Comparison of ENCODE assay signal across 11 mouse cellular contexts in the genomic region with DNA sequence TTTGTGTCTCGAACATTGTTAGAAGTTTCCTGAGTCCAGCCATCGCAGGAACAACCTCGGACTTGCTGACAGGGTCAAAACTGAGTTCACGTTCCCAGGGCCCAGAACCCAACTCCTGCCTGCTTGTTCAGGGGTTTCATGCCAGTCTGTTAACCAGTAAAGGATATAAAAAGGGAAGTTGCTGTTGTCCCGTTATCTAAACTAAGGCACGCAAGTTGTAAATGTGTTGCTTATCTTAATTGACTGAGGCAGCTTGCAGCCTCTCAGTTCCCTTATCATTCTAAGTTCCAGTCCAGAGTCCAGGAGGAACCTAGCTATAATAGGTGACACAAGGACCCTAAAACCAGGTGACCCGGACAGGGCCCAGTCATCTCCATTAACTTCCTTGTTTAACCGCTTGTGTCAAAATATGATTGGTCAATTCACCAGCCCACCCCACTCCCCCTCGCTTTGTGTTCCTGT. TPM values are rescaled to one million over a fixed set of nuclear protein-coding genes. Genes with fewer than 3 reads are reported as not detected.
DNase-seq lines count a peak whose midpoint lies in the region; ATAC-seq and TF ChIP-seq lines count a peak whose summit lies in the region.
"Had no signal": no experiment of that assay in that cellular context is flagged by ENCODE, and none has a peak within 500 bp of the region (broad histone marks: within the 10 kb centered on the region; RNA-seq: fewer than 3 reads in every experiment).

No protein-coding gene starts in this region.

- H3K4me2 ChIP-seq in forebrain, embryonic 15.5 days (replicated peaks): no peak overlapping the region
- H3K4me2 ChIP-seq in heart, embryonic 14.5 days (ENCODE audit: low read length): peak overlapping the region; percentile 45
- peak overlapping the region; percentile 42 for H3K4me2 ChIP-seq in liver, postnatal 0 days (ENCODE audit: low read depth, low read length)
- H3K4me2 ChIP-seq: hindbrain, embryonic 13.5 days had no signal

- no peak overlapping the region for H3K4me3 ChIP-seq in forebrain, embryonic 10.5 days
- H3K4me3 ChIP-seq in forebrain, embryonic 15.5 days: no peak overlapping the region
- no peak overlapping the region for H3K4me3 ChIP-seq in ES-E14 (ENCODE audit: insufficient read depth in 1 of 2, low read depth in 1 of 2, low read length in 2 of 2, poor library complexity in 1 of 2, severe bottlenecking in 1 of 2)
- H3K4me3 ChIP-seq in heart, embryonic 14.5 days (ENCODE audit: control insufficient read depth in 1 of 2, insufficient read depth in 1 of 2, low read depth in 1 of 2, low read length in 2 of 2): no peak overlapping the region
- no peak overlapping the region for H3K4me3 ChIP-seq in liver, postnatal 0 days (ENCODE audit: low read depth, low read length)
- H3K4me3 ChIP-seq: hindbrain, embryonic 13.5 days had no signal

- H3K27ac ChIP-seq in forebrain, embryonic 10.5 days: peak overlapping the region; percentile 62; the same call in 1 of the 2 replicates
- no peak overlapping the region for H3K27ac ChIP-seq in forebrain, embryonic 15.5 days (replicated peaks)
- peak overlapping the region; percentile 81 for H3K27ac ChIP-seq in ES-E14 (ENCODE audit: insufficient read depth, low read depth, low read length, poor library complexity, severe bottlenecking)
- peak overlapping the region; percentile 22 to 29; a peak in 3 of 4 replicates for H3K27ac ChIP-seq in heart, embryonic 14.5 days (replicated peaks in 1 of 2; ENCODE audit: control insufficient read depth in 1 of 2, insufficient read depth in 1 of 2, low read depth in 2 of 2, low read length in 2 of 2)
- H3K27ac ChIP-seq in liver, postnatal 0 days (ENCODE audit: low read depth): peak overlapping the region; percentile 85
- H3K27ac ChIP-seq: hindbrain, embryonic 13.5 days had no signal

- no peak for ATAC-seq in forebrain, embryonic 15.5 days (replicated peaks)
- ATAC-seq in heart, embryonic 14.5 days (ENCODE audit: insufficient number of reproducible peaks, insufficient read depth, low FRiP score, low read depth): no peak
- peak; percentile 89 for ATAC-seq in liver, postnatal 0 days

- no peaks in the 10 kb centered on the region for H3K9me3 ChIP-seq in forebrain, embryonic 10.5 days
- no peaks in the 10 kb centered on the region for H3K9me3 ChIP-seq in forebrain, embryonic 15.5 days
- H3K9me3 ChIP-seq in ES-E14 (ENCODE audit: control insufficient read depth, insufficient read depth, low read depth, low read length): no peaks in the 10 kb centered on the region
- H3K9me3 ChIP-seq in heart, embryonic 14.5 days (ENCODE audit: control insufficient read depth, low read length): no peaks in the 10 kb centered on the region
- H3K9me3 ChIP-seq in liver, postnatal 0 days (ENCODE audit: low read length): no peaks in the 10 kb centered on the region
- H3K9me3 ChIP-seq: hindbrain, embryonic 13.5 days had no signal

- peak; percentile 96 for TF ChIP-seq EP300 in liver, postnatal 0 days (IDR thresholded peaks at IDR 0.05; ENCODE audit: low read depth)

- in situ Hi-C loops in ES-E14 (cut with MboI; ENCODE audit: low sequenced_read_pairs in 2 of 2, unreplicated experiment in 2 of 2): no loop called here

- TF ChIP-seq CTCF in liver, postnatal 0 days (IDR thresholded peaks at IDR 0.05; ENCODE audit: low read depth): no peak

- no peaks in the 10 kb centered on the region for H3K36me3 ChIP-seq in forebrain, embryonic 10.5 days (replicated peaks)
- no peaks in the 10 kb centered on the region for H3K36me3 ChIP-seq in forebrain, embryonic 15.5 days
- no peaks in the 10 kb centered on the region for H3K36me3 ChIP-seq in ES-E14 (ENCODE audit: control insufficient read depth, insufficient read depth, low read length, poor library complexity, severe bottlenecking)
- H3K36me3 ChIP-seq in heart, embryonic 14.5 days (ENCODE audit: control insufficient read depth, insufficient read depth, low read length): no peaks in the 10 kb centered on the region
- H3K36me3 ChIP-seq in liver, postnatal 0 days (replicated peaks; ENCODE audit: insufficient read depth, low read length): no peaks in the 10 kb centered on the region
- H3K36me3 ChIP-seq: hindbrain, embryonic 13.5 days had no signal

- no peak overlapping the region for H3K9ac ChIP-seq in forebrain, embryonic 15.5 days (replicated peaks)
- no peak overlapping the region; the same call in 1 of the 2 replicates for H3K9ac ChIP-seq in ES-E14 (ENCODE audit: insufficient read depth, low read depth, low read length, poor library complexity, severe bottlenecking)
- peak overlapping the region; percentile 8; the same call in 1 of the 2 replicates for H3K9ac ChIP-seq in heart, embryonic 14.5 days (ENCODE audit: low read length)
- H3K9ac ChIP-seq in liver, postnatal 0 days (replicated peaks): peak overlapping the region; percentile 36; the same call in 1 of the 2 replicates
- H3K9ac ChIP-seq: hindbrain, embryonic 13.5 days had no signal

- DNase-seq in forebrain, embryonic 10.5 days (ENCODE audit: extremely low spot score, low spot score): no peak
- DNase-seq in ES-E14 (ENCODE audit: low read depth, low spot score): no peak
- peak; percentile 38 for DNase-seq in liver, postnatal 0 days
- DNase-seq in Muller cell, postnatal 12 days (ENCODE audit: inconsistent ontology term): no peak
- no peak for DNase-seq in thymus, postnatal 25 days
- DNase-seq in cerebellum, postnatal 14 days: no peak
- DNase-seq: cerebellum, adult 8-10 months; right cerebral cortex, postnatal 25 days had no signal

- H3K4me1 ChIP-seq in forebrain, embryonic 10.5 days: peaks cover 34% of the 10 kb centered on the region
- H3K4me1 ChIP-seq in forebrain, embryonic 15.5 days: no peaks in the 10 kb centered on the region
- peaks cover 20 to 33% of the 10 kb centered on the region in 2 experiments for H3K4me1 ChIP-seq in ES-E14 (ENCODE audit: control insufficient read depth in 2 of 2, insufficient read depth in 2 of 2, low read length in 2 of 2, poor library complexity in 1 of 2)
- H3K4me1 ChIP-seq in heart, embryonic 14.5 days (ENCODE audit: control insufficient read depth in 2 of 2, insufficient read depth in 2 of 2, low read length in 2 of 2): peaks cover 15 to 16% of the 10 kb centered on the region in 2 experiments
- peaks cover 24% of the 10 kb centered on the region for H3K4me1 ChIP-seq in liver, postnatal 0 days (ENCODE audit: insufficient read depth)
- H3K4me1 ChIP-seq: hindbrain, embryonic 13.5 days had no signal

- no peaks in the 10 kb centered on the region for H3K27me3 ChIP-seq in forebrain, embryonic 10.5 days (ENCODE audit: poor library complexity, severe bottlenecking)
- no peaks in the 10 kb centered on the region for H3K27me3 ChIP-seq in forebrain, embryonic 15.5 days
- H3K27me3 ChIP-seq in heart, embryonic 14.5 days (ENCODE audit: control insufficient read depth, insufficient read depth, low read length): no peaks in the 10 kb centered on the region
- H3K27me3 ChIP-seq in liver, postnatal 0 days (ENCODE audit: insufficient read depth, low read length): no peaks in the 10 kb centered on the region
- H3K27me3 ChIP-seq: hindbrain, embryonic 13.5 days had no signal

- WGBS in forebrain, embryonic 10.5 days: 80% methylated on average over 9 of the region's 9 CpGs
- 68% methylated on average over 9 of the region's 9 CpGs for WGBS in forebrain, embryonic 15.5 days
- WGBS in heart, embryonic 14.5 days: 10% methylated on average over 9 of the region's 9 CpGs
- 13% methylated on average over 9 of the region's 9 CpGs for WGBS in liver, postnatal 0 days (ENCODE audit: insufficient replicate concordance)

TF ChIP-seq in ES-E14, 5 proteins besides CTCF, POLR2A, EP300 and RAD21:
- TF ChIP-seq MAFK (IDR thresholded peaks at IDR 0.05; ENCODE audit: insufficient read depth, low read depth, low read length): no peak
- TF ChIP-seq HCFC1 (IDR thresholded peaks at IDR 0.05; ENCODE audit: borderline replicate concordance, insufficient read depth, low read length): no peak
- no peak for TF ChIP-seq CHD2 (IDR thresholded peaks at IDR 0.05; ENCODE audit: low read depth, low read length)
- TF ChIP-seq ZNF384 (IDR thresholded peaks at IDR 0.05; ENCODE audit: low read depth, low read length): no peak
- no peak for TF ChIP-seq ZC3H11A (IDR thresholded peaks at IDR 0.05; ENCODE audit: borderline replicate concordance, low read depth, low read length)

RNA-seq across cellular contexts. Expression of a gene that starts 14.6 kb away (rescaled TPM):
- 36.8 and 37.7 TPM in 2 replicates for polyA plus RNA-seq in forebrain, embryonic 10.5 days (2016; fragmentation: Nextera tagmentation; extraction: Ambion mirVana)
- 69.9 and 72.2 TPM in 2 replicates for polyA plus RNA-seq in forebrain, embryonic 15.5 days (2015; fragmentation: Nextera tagmentation; extraction: Ambion mirVana)
- 52.0 and 54.0 TPM in 2 replicates for total RNA-seq in ES-E14 (2012; rRNA removed)
- 61.2 and 66.0 TPM in 2 replicates for polyA plus RNA-seq in heart, embryonic 14.5 days (2014; fragmentation: Nextera tagmentation; extraction: Ambion mirVana)
- polyA plus RNA-seq in liver, postnatal 0 days (2015; fragmentation: Nextera tagmentation; extraction: Ambion mirVana): 154 and 171 TPM in 2 replicates

RNA-seq across cellular contexts. Expression of a gene that starts 46.0 kb away (rescaled TPM):
- polyA plus RNA-seq in forebrain, embryonic 10.5 days (2016; fragmentation: Nextera tagmentation; extraction: Ambion mirVana): 338 and 366 TPM in 2 replicates
- 395 and 412 TPM in 2 replicates for polyA plus RNA-seq in forebrain, embryonic 15.5 days (2015; fragmentation: Nextera tagmentation; extraction: Ambion mirVana)
- 161 and 182 TPM in 2 replicates for total RNA-seq in ES-E14 (2012; rRNA removed)
- 176 and 191 TPM in 2 replicates for polyA plus RNA-seq in heart, embryonic 14.5 days (2014; fragmentation: Nextera tagmentation; extraction: Ambion mirVana)
- 93.5 and 95.5 TPM in 2 replicates for polyA plus RNA-seq in liver, postnatal 0 days (2015; fragmentation: Nextera tagmentation; extraction: Ambion mirVana)

RNA-seq across cellular contexts. Expression of a gene that starts 58.6 kb away (rescaled TPM):
- 115 and 118 TPM in 2 replicates for polyA plus RNA-seq in forebrain, embryonic 10.5 days (2016; fragmentation: Nextera tagmentation; extraction: Ambion mirVana)
- 100 and 115 TPM in 2 replicates for polyA plus RNA-seq in forebrain, embryonic 15.5 days (2015; fragmentation: Nextera tagmentation; extraction: Ambion mirVana)
- total RNA-seq in ES-E14 (2012; rRNA removed): 110 and 150 TPM in 2 replicates
- 123 and 124 TPM in 2 replicates for polyA plus RNA-seq in heart, embryonic 14.5 days (2014; fragmentation: Nextera tagmentation; extraction: Ambion mirVana)
- 177 and 187 TPM in 2 replicates for polyA plus RNA-seq in liver, postnatal 0 days (2015; fragmentation: Nextera tagmentation; extraction: Ambion mirVana)

Comparison
In these comparisons a context has a peak if more than half of its experiments do, and no peak if none do; other contexts are left out.
1. H3K9ac ChIP-seq: peak in heart, embryonic 14.5 days (single experiment) and liver, postnatal 0 days (single experiment); none in forebrain, embryonic 15.5 days (single experiment) and ES-E14 (single experiment).